Mouse (Mus musculus): ENCODE data around the gene Robo4. TPM values are rescaled to one million over a fixed set of nuclear protein-coding genes. Genes with fewer than 3 reads are reported as not detected.
A peak's percentile ranks its signal among the peaks of the same experiment; 100 is the strongest.

Robo4 gene
- 22.8 and 25.8 TPM in 2 replicates for polyA plus RNA-seq (2014; fragmentation: Nextera tagmentation; extraction: Ambion mirVana)

GRCm38 (mm10) chr9:37401802-37402201, at the start of gene Robo4:
Robo4 (plus strand) TSS chr9:37401897.
- H3K4me1 ChIP-seq (ENCODE audit: insufficient read depth): no peaks in the 10 kb centered on the region
- peak within 1 kb of the TSS; percentile 61 for H3K27ac ChIP-seq (ENCODE audit: low read depth)
- H3K9ac ChIP-seq: peak within 1 kb of the TSS; percentile 42; the same call in 1 of the 2 replicates
- 14% methylated on average over 7 of the region's 7 CpGs for WGBS
- DNase-seq (peak; percentile 40), ATAC-seq (ENCODE audit: insufficient read depth) (peak; percentile 45; the same call in 1 of the 2 replicates)
- H3K4me2 ChIP-seq: peak within 1 kb of the TSS; percentile 45
- no peaks in the 10 kb centered on the region for H3K27me3 ChIP-seq (ENCODE audit: insufficient read depth, low read length)
- no peaks in the 10 kb centered on the region for H3K36me3 ChIP-seq (ENCODE audit: insufficient read depth)
- H3K4me3 ChIP-seq (ENCODE audit: low read depth, low read length): peak within 1 kb of the TSS; percentile 24
- TF ChIP-seq CTCF (IDR thresholded peaks at IDR 0.05; ENCODE audit: low read depth): no peak
- H3K9me3 ChIP-seq (ENCODE audit: low read depth, low read length): no peaks in the 10 kb centered on the region

GRCm38 (mm10) chr9:37354485-37354884, 47.2 kb upstream of the Robo4 start:
- no peaks in the 10 kb centered on the region for H3K9me3 ChIP-seq (ENCODE audit: low read depth, low read length)
- no peaks in the 10 kb centered on the region for H3K4me1 ChIP-seq (ENCODE audit: insufficient read depth)
- ATAC-seq (ENCODE audit: insufficient read depth) (no peak), DNase-seq (no peak)
- no peak for TF ChIP-seq CTCF (IDR thresholded peaks at IDR 0.05; ENCODE audit: low read depth)
- no peak overlapping the region for H3K4me2 ChIP-seq
- H3K9ac ChIP-seq: no peak overlapping the region
- no peaks in the 10 kb centered on the region for H3K27me3 ChIP-seq (ENCODE audit: insufficient read depth, low read length)
- no peak overlapping the region for H3K4me3 ChIP-seq (ENCODE audit: low read depth, low read length)
- 57% methylated on average over 1 of the region's 1 CpGs for WGBS
- no peaks in the 10 kb centered on the region for H3K36me3 ChIP-seq (ENCODE audit: insufficient read depth)
- H3K27ac ChIP-seq (ENCODE audit: low read depth): no peak overlapping the region

GRCm38 (mm10) chr9:37358713-37359330, 42.9 kb upstream of the Robo4 start:
- H3K9me3 ChIP-seq (ENCODE audit: low read depth, low read length): no peaks in the 10 kb centered on the region
- ATAC-seq (ENCODE audit: insufficient read depth) (peak; percentile 29; the same call in 1 of the 2 replicates), DNase-seq (peak; percentile 4)
- no peak overlapping the region for H3K4me2 ChIP-seq
- peak overlapping the region; percentile 48 for H3K27ac ChIP-seq (ENCODE audit: low read depth)
- TF ChIP-seq CTCF (IDR thresholded peaks at IDR 0.05; ENCODE audit: low read depth): no peak
- H3K9ac ChIP-seq: no peak overlapping the region
- H3K4me1 ChIP-seq (ENCODE audit: insufficient read depth): peaks cover 7% of the 10 kb centered on the region; the same call in 1 of the 2 replicates
- H3K27me3 ChIP-seq (ENCODE audit: insufficient read depth, low read length): no peaks in the 10 kb centered on the region
- no peak overlapping the region for H3K4me3 ChIP-seq (ENCODE audit: low read depth, low read length)
- no peaks in the 10 kb centered on the region for H3K36me3 ChIP-seq (ENCODE audit: insufficient read depth)
- 74% methylated on average over 7 of the region's 7 CpGs for WGBS

- no peaks in the 10 kb centered on the region for H3K27me3 ChIP-seq (ENCODE audit: insufficient read depth, low read length)
- H3K4me2 ChIP-seq: 0 out of 2 replicates have a peak overlapping the region, but pooled peaks have one; percentile 25
- WGBS: 48% methylated on average over 6 of the region's 6 CpGs
- no peaks in the 10 kb centered on the region for H3K36me3 ChIP-seq (ENCODE audit: insufficient read depth)
- H3K9ac ChIP-seq: no peak overlapping the region
- H3K9me3 ChIP-seq (ENCODE audit: low read depth, low read length): no peaks in the 10 kb centered on the region
- TF ChIP-seq CTCF (IDR thresholded peaks at IDR 0.05; ENCODE audit: low read depth): no peak
- DNase-seq (peak; percentile 77), ATAC-seq (ENCODE audit: insufficient read depth) (peak; percentile 84)
- H3K4me1 ChIP-seq (ENCODE audit: insufficient read depth): peaks cover 7% of the 10 kb centered on the region; the same call in 1 of the 2 replicates
- no peak overlapping the region for H3K4me3 ChIP-seq (ENCODE audit: low read depth, low read length)
- H3K27ac ChIP-seq (ENCODE audit: low read depth): peak overlapping the region; percentile 48
These were observed 42.1 kb upstream of the Robo4 start for GRCm38 (mm10) chr9:37359331-37360220.

GRCm38 (mm10) chr9:37362084-37362483, 39.6 kb upstream of the Robo4 start:
- no peak overlapping the region for H3K27ac ChIP-seq (ENCODE audit: low read depth)
- H3K4me3 ChIP-seq (ENCODE audit: low read depth, low read length): no peak overlapping the region
- H3K9ac ChIP-seq: no peak overlapping the region
- no peaks in the 10 kb centered on the region for H3K27me3 ChIP-seq (ENCODE audit: insufficient read depth, low read length)
- H3K36me3 ChIP-seq (ENCODE audit: insufficient read depth): no peaks in the 10 kb centered on the region
- no peak for TF ChIP-seq CTCF (IDR thresholded peaks at IDR 0.05; ENCODE audit: low read depth)
- peaks cover 7% of the 10 kb centered on the region; the same call in 1 of the 2 replicates for H3K4me1 ChIP-seq (ENCODE audit: insufficient read depth)
- no peaks in the 10 kb centered on the region for H3K9me3 ChIP-seq (ENCODE audit: low read depth, low read length)
- no peak for DNase-seq
- ATAC-seq (ENCODE audit: insufficient read depth): no peak
- H3K4me2 ChIP-seq: no peak overlapping the region

- Histone ChIP-seq H3K4me2 (no peak overlapping the region), H3K4me1 (ENCODE audit: insufficient read depth) (peaks cover 7% of the 10 kb centered on the region; the same call in 1 of the 2 replicates), H3K36me3 (ENCODE audit: insufficient read depth) (no peaks in the 10 kb centered on the region), H3K27ac (ENCODE audit: low read depth) (no peak overlapping the region), H3K9ac (no peak overlapping the region), H3K9me3 (ENCODE audit: low read depth, low read length) (no peaks in the 10 kb centered on the region), H3K4me3 (ENCODE audit: low read depth, low read length) (no peak overlapping the region), H3K27me3 (ENCODE audit: insufficient read depth, low read length) (no peaks in the 10 kb centered on the region)
- ATAC-seq (ENCODE audit: insufficient read depth) (no peak), DNase-seq (no peak)
- 45% methylated on average over 1 of the region's 1 CpGs for WGBS
- no peak for TF ChIP-seq CTCF (IDR thresholded peaks at IDR 0.05; ENCODE audit: low read depth)
These were observed 38.8 kb upstream of the Robo4 start for GRCm38 (mm10) chr9:37362881-37363280.

GRCm38 (mm10) chr9:37363551-37363950, 38.1 kb upstream of the Robo4 start:
- H3K9me3 ChIP-seq (ENCODE audit: low read depth, low read length): no peaks in the 10 kb centered on the region
- H3K4me2 ChIP-seq: no peak overlapping the region
- H3K36me3 ChIP-seq (ENCODE audit: insufficient read depth): no peaks in the 10 kb centered on the region
- no peak overlapping the region for H3K9ac ChIP-seq
- H3K27ac ChIP-seq (ENCODE audit: low read depth): no peak overlapping the region
- no peaks in the 10 kb centered on the region for H3K27me3 ChIP-seq (ENCODE audit: insufficient read depth, low read length)
- 58% methylated on average over 3 of the region's 3 CpGs for WGBS
- ATAC-seq (ENCODE audit: insufficient read depth) (no peak), DNase-seq (no peak)
- H3K4me1 ChIP-seq (ENCODE audit: insufficient read depth): peaks cover 7% of the 10 kb centered on the region; the same call in 1 of the 2 replicates
- TF ChIP-seq CTCF (IDR thresholded peaks at IDR 0.05; ENCODE audit: low read depth): no peak
- H3K4me3 ChIP-seq (ENCODE audit: low read depth, low read length): no peak overlapping the region
